Mouse (Mus musculus): ENCODE data around the gene Ccdc183.
A peak's percentile ranks its signal among the peaks of the same experiment; 100 is the strongest.

The Ccdc183 gene

GRCm38 (mm10) chr2:25577951-25578795 lies 39.3 kb downstream of the Ccdc183 start:
- no peak for DNase-seq (ENCODE audit: low spot score)

DNA sequence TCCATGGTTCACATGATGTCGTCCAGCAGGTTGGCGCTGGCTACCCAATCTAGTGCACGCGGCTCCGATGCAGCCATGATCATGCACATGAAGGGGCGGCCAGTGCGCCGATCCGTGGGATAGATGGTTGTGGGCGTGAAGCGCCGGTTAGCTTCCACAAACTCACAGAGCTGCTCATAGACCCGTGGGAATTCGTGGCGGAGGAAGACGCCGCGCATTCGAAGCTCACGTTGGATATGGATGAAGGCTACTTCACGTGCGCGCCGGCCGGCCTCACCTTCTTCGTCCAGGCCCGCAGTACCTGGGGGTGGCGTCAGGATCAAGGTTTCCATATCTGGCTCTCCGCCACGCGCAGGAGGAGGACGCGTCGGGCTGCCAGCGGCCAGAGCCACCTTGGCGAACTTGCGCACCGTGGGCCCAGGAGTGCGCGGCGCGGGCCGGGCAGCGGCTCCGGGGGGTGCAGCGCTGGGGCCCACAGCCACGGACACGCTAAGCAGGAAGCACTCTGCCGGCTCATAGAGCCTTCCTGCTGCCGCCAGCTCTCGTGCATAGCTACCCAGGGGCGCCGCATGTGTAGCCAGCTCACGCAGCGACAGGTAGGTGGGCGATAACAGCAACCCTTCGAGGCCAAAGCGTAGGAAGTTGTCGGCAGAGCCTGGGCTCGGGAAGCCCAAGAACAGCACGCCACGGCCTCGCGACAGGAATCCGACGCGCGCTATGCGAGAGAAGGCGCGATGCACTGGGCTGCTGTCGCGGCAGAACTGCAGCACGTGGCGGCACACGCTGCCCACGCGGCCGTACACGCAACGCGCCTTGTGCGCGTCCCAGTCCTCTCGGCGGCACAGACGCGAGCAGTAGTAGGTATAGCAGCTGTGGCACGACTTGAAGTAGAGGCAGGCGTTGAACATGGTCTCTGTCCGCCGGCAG lies 40.2 kb downstream of the Ccdc183 start:
- no peak for DNase-seq (ENCODE audit: low spot score)

DNA sequence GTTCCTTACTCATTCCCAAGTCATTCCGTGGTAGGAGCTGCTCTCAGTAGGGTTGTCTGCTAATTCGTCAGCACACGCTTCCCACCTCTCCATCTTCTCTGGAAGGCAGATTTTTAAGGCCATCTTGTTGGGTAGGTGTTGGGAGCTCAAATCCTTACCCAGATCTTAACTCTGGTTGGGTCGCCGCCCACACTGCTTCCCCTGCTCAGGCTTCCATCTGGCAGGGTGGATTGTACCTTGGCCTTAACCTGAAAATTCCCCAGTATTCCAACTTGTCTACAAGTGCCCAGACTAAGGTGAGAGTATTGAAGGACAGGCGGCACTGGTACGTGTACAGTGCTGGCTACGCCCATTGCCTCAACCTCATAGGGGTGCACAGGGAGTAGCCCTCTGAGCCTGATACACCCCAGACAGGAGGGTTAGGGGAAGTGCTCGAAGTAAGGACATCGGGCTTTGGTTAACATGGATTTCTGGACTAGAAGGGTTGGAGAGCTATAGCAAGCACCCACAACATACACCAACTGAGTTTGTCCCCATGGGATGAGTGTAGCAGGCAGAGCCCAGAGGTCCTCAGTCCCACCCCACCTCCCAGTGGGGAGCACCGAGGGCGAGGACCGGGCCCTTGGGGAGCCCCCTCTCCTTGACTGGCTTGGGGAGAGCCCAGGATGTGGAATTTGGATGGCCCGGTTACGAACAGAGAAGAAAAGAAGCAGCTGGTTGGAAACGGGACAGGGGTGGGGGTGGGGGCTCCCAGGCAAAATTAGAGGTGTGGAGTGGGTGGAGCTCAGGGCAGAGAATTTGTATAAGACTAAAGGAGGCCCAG lies 41.2 kb downstream of the Ccdc183 start:
- no peak for DNase-seq (ENCODE audit: low spot score)

GRCm38 (mm10) chr2:25575432-25576027 lies 41.9 kb downstream of the Ccdc183 start:
- no peak for DNase-seq (ENCODE audit: low spot score)

DNA sequence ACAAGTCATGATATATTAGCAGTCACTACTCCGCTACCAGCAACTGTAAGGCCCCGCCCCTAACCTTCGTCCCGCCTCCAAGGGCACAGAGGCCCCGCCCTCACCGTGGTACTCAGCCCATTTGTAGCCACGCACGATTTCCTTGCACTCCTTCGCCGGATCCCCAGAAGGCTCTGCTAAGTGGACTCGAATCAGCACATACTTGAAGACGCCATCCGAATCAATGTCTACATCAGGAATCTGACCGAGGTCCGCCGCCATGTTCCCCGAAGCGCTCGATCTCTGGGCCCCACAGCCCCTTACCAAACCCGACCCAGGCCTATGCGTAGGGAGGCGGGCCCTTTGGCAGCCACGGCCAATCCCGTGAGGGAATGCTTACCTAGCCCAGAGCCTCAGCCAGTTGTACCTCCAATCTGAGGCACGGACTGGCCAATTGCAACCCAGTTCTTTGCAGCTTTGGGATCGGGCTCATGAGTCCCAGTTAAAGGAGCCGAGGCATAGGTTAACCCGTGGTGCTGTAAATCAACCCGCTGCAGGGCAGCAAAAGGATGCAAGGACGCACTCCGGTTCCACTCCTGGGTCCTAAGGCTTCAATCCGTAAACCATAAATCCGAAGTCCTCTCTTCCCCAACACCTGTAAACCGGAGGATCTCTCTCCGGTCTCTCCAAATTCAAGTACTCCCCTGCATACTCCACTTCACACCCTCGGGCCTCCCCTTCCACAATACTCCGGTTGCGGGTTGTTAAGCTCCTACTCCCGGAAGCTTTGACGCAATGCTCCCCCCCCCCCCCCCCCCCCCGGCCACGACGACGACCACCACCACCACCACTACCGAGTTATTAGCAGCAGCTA lies 42.7 kb downstream of the Ccdc183 start, which contains the start of the genes Mamdc4 and Phpt1:
Gene Mamdc4 (minus strand): TSS at position 267 of the 853 bp plus-strand sequence.
Gene Phpt1 (minus strand): TSS at position 646 of the 853 bp plus-strand sequence.
- peak; percentile 92 for DNase-seq (ENCODE audit: low spot score)

DNA sequence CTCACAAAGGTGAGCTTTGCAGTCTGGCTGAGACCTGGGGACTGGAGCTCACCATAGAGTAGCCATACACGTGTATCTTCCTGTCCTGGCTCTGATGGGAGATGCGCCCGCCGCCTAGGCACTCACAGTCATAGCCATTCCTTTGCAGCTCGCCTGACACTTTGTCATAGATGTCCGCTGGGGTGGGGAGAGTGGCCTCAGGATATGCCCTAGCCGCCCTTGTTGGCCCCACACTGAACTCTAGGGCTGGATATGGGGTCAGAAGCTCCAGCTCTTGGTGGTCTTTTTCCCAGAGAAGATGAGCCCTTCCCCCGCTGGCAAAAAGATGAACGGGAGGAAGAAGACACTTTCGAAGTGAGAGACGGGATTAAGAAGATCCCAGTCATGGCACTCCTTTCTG lies 43.3 kb downstream of the Ccdc183 start:
- DNase-seq (ENCODE audit: low spot score): no peak

DNA sequence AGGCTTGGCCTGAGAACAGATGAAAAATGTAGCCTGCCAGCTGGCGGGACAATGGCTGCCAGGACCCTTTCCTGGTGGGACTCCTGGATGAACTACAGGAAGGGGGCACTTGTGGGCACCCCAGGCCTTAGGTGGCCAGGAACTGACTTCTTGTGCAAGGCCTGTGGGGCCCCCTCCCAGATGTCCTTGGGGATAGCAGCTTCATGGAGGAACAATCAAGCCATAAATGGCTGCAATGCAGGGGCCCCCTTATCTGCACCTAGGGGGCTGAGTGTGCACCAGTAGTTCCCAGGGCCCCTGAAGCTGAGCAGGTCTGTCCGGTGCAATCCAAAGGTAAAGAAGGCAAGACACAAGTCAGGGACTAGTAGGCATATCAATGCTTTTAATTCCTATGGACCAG lies 44.4 kb downstream of the Ccdc183 start:
- DNase-seq (ENCODE audit: low spot score): no peak

- DNase-seq (ENCODE audit: low spot score): no peak
Measured at GRCm38 (mm10) chr2:25571221-25571620, 46.3 kb downstream of the Ccdc183 start.

DNA sequence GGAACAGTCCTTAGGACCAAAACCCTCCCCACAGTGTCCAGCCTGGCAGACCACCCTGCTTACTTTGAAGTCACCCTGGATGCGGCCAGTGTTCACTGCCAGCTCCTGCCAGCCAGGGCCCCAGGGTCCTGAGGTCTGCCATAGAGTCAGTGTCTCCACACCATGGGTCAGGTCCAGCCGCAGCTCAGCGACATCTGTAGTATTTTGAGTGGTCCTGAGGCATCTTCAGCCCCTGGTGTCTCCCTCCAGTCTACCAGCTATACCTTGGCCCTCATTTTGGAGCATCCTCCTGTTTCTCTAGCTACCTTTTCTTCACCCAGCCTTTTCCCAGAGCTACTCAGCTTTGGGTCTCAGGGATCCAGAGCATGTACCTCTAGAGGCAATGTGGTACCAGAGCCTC lies 48.2 kb downstream of the Ccdc183 start:
- DNase-seq (ENCODE audit: low spot score): no peak

GRCm38 (mm10) chr2:25568473-25569019 lies 48.9 kb downstream of the Ccdc183 start:
- DNase-seq (ENCODE audit: low spot score): no peak

GRCm38 (mm10) chr2:25566558-25566957 lies 50.9 kb downstream of the Ccdc183 start:
- no peak for DNase-seq (ENCODE audit: low spot score)

DNA sequence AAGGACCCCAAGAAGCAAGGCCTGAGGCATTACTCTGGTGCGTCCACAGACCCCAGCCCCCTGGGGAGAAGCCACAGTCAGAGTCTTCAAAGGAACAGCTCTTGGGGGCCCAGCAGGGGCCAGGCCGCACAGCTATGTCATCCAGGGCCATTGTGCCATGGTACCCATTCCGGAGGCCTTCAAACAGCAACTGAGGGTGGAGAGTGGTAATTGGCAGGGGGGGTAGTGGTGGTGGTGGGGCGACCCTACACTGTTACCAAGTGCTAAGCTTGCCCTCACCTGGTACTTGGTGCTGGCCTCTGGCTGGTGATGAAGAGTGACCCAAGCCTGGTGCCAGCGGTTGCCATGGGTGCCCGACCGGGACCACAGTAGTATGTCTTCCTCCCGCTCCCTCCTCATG lies 51.7 kb downstream of the Ccdc183 start:
- no peak for DNase-seq (ENCODE audit: low spot score)

DNA sequence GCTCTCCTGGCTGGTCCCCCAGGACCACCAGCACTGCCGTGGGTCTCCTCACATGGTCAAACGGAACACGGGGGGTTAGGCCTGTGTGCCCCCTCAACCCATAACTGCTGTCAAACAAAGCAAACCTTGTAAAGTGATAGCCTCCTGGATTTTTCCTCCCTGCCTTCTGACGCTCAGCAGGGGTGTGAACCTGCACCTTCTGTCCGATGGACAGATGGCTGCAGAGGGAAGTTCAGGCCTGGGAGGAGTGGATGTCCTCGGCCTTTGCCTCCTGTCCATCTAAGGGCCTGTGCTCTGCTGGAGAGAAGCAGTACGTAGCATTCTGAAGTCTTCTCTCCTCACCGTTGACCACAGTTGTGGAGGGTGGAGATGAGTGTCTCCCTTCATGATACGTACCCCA lies 55.5 kb downstream of the Ccdc183 start:
- DNase-seq (ENCODE audit: low spot score): no peak

GRCm38 (mm10) chr2:25560551-25560950 lies 56.9 kb downstream of the Ccdc183 start:
- no peak for DNase-seq (ENCODE audit: low spot score)

DNA sequence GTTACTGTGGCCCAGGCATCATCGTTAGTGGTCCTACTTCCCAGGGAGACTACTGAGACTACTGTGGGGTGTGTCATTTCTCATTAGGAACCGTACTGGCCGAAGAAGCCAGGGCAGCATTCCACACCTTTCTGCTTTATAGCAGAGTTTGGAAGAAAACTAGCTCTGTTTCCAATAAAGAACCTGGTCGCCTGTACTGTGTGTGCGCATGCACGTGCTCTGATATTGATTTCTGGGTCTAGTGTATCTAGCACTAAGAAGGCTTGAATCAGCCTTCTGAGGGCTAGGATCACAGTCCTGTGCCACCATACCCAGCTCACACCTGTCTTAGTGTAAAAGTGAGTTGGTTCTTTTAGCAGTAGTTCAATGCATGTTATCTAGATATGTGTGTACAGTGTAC lies 58.7 kb downstream of the Ccdc183 start:
- no peak for DNase-seq (ENCODE audit: low spot score)

Data from urinary bladder, postnatal 25 days (tissue).